Mouse (Mus musculus): ENCODE measurements around the gene Efcab5. TPM values are rescaled to one million over a fixed set of nuclear protein-coding genes. Genes with fewer than 3 reads are reported as not detected.

Efcab5 gene
- polyA plus RNA-seq (2014; fragmentation: Illumina TruSeq; extraction: RNeasy Lipid Tissue Mini Kit (QIAGEN cat#74804); ENCODE audit: low read depth, low replicate concordance), result 2.8 TPM

DNA sequence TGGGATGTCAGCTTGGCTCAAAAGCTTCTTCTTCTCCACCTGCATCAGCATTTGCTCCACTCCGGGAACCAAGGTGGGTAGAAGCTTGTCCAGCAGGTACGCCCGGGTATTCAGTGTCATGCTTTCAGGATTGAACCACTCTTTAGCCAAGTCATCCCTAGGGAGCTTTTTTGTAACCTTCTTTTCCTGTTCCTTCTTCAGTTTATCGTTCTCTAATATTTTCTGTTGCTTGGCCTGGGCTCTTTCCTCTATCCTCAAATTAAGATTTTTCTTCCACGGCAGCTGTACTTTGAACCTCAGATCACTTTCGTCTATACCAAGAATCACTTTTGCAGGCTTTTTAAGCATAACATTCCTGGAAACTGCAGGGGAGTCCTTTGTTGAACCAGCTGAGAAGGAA lies at the start of gene Efcab5:
Gene Efcab5, minus strand, starts transcription at position 101 of the 400 bp plus-strand sequence.

DNA sequence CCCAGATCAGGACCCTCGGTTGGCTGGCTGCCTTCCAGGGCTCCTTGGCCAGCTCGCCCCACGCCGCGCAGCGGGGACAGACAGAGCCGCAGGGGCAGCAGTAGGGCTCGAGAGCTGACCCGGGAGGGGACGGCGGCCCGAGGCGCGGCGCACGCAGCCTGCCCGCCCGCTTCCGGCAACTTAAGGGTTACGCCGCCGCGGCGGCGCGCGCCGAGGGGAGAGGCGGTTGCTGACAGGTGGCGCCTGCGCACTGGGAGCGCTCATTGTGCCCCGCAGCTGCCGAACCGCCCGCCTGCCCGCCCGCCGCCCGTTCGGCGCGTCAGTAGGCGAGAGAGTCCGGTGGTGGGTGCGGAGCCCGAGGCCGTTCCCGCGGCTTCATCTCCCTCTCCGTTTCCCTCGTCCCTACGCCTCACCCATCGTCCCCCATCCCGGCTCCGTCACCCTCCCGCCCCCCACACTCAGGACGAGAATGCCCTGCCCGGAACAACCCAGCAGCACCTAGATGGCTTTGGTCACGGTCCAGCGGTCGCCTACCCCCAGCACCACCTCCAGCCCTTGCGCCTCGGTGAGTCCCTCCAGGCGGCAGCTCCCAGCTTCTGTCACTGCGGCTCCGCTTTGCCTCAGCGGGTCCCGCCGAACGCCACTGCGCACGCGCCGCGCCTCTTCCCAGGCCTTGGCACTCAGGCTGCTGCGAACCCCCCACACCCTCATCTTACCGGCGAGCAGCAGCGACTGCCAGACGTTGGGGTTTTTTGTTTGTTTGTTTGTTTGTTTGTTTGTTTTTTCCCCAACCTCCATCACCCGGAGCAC lies 27.4 kb upstream of the Efcab5 start, which contains the start of gene Ssh2:
Gene Ssh2, plus strand, starts transcription at position 337 of the 810 bp plus-strand sequence.

DNA sequence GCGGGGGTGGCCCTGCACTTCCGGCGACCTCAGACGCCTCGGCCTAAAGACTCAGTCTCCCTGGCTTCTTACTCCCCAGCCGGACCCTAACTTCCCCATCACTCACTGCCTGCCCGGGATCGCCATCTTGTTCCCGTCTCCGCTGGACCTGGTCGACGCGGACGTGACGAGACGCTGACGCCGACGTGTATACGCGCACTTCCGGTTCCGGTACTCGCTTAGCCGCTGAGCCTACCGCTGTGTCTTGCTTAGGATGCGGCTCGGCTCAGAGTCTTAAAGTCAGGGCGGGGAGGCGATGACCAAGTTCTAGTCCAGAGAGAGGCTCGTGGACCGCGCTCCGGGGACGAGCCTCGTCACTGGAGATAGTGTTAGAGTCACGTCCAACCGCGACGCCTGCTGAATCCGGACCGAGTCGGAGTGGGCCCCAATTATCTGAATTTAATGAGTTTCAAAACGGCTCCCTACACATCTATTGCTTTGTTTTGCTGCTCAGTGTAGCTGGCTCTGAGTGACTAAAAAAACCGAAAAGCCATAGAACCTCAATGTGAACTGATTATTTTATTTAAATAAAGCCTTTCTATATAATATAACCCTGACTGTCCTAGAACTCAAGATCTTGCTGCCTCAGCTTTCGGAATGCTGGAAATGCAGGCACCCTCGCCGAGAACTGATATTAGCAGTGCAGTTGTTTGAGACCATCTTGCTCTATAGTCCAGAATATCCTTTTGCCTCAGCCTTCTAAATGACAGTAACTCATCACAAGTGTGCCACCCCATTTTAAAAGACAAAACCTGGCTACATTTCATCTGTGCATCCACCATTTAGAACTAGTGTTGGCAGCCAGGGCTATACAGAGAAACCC lies 110.3 kb downstream of the Efcab5 start, which contains the start of gene Nsrp1:
Gene Nsrp1, minus strand, starts transcription at position 163 of the 862 bp plus-strand sequence.

Other genes with a start within 250 kb of the Efcab5 start
- gene Slc6a4, start 190.4 kb downstream of the Efcab5 start, polyA plus RNA-seq (2014; fragmentation: Illumina TruSeq; extraction: RNeasy Lipid Tissue Mini Kit (QIAGEN cat#74804); ENCODE audit: low read depth, low replicate concordance), result 13.2 TPM
- 39.1 TPM for gene Nsrp1, start 110.5 kb downstream of the Efcab5 start, polyA plus RNA-seq (2014; fragmentation: Illumina TruSeq; extraction: RNeasy Lipid Tissue Mini Kit (QIAGEN cat#74804); ENCODE audit: low read depth, low replicate concordance)
- 23.0 TPM for gene Ssh2, start 27.3 kb upstream of the Efcab5 start, polyA plus RNA-seq (2014; fragmentation: Illumina TruSeq; extraction: RNeasy Lipid Tissue Mini Kit (QIAGEN cat#74804); ENCODE audit: low read depth, low replicate concordance)